Mouse (Mus musculus) layer of hippocampus, adult 11-12 months (tissue): Measurements from ENCODE around the gene Sertad3.
A peak's percentile ranks its signal among the peaks of the same experiment; 100 is the strongest.

Experiments
- DNase-seq: peaks from one replicate; pipeline ENCODE4 v3.0.0; 2022; ENCODE audit warnings: low spot score

Sertad3 gene

DNA sequence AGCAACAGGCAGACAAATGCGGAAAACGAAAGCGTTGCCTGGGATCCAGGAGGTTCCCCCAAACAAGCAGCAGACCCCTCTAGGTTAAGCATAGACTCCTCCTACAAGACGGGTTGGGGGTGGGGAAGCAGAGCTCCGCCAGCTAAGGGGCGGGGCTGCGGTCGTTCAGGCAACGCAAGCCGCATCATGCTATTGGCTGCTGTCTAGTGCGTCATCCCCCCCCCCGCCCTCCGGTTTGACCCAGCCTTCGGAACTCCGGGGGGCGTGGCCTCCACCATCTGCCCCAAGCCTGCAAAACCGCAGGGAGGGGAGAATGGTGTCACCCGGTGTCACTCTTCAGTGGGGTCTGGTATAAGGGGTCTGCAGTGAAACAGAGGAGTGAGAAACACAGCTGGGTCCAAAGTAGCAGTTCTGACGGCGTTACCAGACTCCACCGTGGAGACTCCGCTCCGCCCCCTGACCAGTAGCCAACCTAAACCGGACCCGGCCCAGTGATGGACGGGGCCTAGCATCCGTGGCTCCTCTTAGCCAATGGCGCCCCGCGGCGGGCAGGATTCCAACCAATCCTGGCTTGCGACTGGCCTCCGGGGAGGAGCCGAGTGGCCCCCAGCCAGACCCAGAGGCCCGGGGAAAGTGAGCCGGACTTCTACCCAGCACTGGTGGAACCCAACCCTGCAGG, at the start of gene Sertad3:
Gene Sertad3 (plus strand): TSS at position 613 of the 679 bp plus-strand sequence.
- peak; percentile 99 for DNase-seq

DNA sequence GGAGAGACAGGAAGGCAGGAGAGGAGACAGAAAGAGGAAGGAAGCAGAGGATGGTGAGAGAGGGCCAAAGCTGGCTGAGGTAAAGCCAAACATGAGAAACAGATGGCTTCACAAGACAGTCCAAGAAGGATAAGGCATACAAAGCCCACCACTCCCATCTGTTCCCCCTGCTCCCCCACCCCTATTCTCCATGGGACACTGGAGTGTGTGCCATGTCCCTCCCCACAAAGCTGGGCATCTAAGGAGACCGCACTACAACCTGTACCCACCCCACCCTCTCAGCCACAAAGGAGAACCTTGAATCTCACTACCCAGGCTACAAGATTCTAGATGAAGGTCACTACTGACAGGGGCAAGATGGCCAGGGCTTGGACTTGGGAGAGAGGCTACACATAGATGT, 46.2 kb upstream of the Sertad3 start:
- no peak for DNase-seq

DNA sequence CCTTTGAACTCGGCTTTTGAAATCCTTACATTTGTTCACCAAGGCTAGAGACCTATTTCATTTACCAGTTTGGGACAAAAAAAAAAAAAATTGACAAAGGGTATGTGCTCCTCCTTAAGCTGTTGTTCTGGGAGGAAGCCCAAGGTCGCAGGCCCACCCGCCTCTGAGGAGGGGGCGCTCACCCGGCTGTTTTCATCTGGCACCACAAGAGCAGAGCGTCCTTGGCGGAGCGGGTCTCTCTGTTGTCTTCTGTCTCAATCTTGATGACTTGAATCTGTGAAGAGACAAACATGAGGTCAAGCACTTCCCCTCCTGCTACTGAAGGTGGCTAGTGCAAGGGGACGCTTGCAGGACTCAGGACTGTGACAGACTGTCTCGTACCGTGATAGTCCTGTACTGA, 45.6 kb upstream of the Sertad3 start:
- no peak for DNase-seq

DNA sequence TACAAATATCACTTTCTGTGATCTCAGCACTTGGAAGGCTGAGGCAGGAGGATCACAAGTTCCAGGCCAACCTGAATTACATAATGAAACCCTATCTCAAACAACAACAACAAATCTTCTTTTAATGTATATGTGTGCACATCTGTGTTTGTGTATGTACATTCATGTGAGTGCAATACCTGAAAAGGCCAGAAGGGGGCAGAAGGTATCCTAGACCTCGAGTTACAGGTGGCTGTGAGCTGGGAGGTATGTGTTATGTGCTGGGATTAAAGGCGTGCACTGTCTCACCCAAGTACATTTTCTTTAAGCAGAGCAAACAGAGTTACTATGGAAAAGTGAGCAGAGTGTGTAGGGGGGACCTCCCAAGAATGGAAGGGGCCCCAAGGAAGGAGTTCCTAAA, 44.4 kb upstream of the Sertad3 start:
- DNase-seq: no peak

DNA sequence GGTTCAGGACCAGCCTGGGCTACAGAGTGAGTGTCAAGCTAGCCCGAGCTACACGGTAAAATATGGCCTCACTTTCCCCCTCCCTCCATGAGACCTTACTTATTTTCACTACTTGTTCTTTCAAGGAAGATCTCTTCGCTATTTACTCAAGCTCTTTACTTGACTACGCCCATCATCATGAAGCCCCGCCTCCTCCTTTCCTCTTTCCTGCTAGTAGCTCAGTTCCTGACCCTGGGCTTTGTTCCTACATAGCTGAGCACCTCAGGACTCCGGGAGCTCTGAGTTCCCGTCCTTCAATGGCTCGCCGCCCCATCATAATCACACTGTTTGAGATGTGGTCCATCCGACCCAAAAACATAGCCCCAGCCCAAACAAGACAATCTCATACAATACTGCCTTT, 40.2 kb upstream of the Sertad3 start:
- no peak for DNase-seq

DNA sequence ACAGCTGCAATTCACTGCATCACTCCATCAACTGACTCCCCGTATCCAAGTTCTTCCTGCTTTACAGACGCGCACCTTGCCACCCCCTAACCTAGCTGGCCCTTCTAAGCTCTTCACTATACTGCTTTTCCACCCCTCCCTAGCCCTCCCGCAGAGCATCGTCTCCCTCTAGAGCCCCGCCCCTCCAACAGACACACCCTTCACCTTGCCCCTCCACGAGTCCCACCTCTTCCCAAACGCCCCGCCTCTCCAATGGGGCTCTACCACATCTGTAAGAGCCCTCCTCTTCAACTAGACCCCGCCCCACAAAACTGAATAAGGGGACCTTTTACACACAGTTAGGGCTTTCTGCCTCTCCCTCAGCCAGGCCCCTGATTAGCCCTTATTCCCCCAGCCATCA, 39.8 kb upstream of the Sertad3 start:
- DNase-seq: no peak

DNA sequence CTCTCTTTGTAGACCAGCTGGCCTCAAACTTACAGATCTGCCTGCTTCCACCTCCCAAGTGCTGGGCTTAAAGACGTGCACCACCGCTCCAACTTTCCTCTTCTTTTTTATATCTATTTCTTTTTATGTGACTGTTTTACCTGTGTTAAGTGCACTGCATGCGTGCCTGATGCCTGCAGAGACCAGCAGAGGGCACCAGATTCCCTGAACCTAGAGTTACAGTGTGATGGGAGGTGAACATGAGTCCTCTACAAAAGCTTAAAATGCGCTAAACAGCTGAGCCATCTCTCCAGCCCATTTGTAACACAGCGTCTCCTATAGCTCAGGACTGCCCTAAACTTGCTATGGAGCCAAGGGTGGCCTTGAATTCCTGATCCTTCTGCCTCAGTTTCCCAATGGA, 36.0 kb upstream of the Sertad3 start:
- no peak for DNase-seq

DNA sequence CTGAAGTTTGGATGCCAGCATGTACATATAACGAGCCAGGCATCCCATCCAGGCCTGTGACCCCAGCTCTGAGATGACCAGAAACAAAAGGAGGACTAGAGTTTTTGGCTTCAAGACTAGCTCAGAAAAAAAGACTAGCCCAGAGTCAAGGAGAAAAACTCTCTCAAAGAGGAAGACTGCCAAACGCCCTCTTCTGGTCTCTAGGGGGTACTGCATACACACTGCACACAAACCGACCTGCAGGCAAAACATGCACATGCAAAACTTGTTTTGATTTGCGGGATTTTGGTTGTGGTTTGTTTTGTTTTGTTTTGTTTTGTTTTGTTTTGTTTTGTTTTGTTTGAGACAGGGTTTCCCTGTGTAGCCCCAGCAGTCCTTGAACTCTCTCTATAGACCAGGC, 33.6 kb upstream of the Sertad3 start:
- no peak for DNase-seq

DNA sequence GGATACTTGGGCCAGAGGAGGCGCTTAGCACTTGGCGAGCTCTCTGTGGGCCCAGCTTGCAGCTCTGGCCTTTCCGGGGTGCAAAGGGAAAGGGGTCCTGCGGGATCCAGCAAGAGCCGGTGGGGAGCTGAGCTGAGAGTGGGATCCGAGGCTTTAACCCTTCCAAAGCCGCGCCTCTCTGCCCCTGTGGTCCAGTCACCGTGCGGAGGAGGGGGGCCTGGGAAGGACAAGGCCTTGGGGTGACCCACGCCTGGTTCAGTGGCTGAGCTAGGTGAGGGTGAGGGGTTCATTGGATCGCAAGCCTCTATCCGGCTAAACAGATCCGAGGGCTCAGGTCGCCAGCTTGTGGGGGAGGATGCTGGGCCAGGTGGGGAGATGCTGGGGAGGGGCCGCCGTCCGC, 27.5 kb upstream of the Sertad3 start:
- no peak for DNase-seq

DNA sequence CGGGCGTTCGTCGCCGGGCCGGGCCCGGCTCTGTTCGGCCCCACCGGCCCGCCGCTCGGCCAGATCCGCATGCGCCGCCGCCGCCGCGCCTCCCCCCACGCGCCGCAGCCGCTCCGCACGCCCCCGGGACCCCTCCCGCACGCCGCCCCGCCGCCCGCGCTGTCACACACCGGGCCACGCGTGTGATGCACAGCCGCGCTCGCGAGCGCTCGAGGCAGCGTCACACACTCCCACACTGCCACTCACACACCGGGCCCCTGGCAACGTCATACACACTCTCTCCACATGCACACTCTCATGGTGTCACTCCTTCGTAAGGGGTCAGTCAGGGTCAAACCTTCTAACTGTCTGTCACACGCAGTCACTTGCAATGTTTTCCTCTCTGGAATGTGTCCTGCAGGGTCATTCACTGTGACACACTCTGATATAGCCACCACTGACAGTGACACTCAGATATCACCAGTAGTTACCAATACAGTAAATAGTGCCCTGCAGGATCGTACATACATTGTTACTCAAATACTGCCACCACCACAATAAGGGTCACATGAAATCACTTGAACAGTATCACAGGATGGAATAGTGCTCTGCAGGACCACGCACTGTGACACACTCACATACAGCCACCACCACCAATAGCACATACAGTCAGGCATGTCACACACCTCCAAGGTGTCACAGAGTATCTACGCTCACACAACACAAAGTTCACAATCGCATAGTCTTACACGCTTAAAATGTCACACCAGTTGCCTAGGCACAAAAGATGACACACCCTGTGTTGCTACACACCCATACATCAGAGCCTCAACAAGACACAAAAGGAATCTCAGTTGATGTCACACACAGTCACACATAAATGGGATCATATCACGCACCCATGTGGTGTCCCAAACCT, 26.8 kb upstream of the Sertad3 start:
- DNase-seq: peak; percentile 66

DNA sequence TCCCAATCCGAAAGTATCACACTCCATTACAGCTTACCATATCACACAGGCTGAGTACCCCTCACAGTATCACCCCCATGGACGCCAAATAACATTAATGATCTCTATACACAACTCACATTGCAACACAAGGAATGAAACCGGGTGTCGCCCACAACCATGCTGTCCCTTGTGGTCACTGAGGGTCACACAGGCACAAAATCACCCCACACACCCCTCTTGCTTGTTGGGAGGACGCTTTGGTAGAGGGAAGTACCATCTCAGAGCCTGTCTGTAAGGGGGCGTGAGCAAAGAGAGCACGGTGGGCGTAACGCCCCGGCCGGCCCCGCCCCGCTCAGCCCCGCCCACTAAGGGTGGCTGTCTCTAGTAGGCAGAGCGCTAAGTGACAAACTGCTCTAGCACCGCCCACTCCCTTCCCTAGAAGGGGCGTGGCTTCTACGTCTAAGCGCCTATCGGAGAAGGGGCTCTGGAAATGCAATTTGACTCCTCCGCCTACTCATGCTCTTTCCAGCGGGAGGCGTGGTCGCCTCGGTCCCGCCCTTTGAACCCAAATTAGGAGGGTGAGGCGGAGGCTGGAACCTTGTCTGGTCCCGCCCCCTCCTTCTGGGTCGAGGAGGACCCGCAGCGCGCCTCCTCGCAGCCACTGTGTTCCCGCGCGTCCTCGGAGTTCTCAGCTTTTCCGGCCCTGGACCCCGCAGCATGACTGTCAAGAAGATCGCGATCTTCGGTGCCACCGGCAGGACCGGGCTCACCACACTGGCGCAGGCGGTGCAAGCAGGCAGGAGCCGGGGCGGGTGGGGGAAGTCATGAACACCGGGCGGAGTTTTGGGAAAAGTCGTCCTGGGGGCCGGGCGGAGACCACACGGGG, 25.9 kb upstream of the Sertad3 start, which contains the start of the genes Sptbn4 and Blvrb:
Gene Sptbn4 (minus strand): TSS at position 268 of the 868 bp plus-strand sequence.
Gene Blvrb (plus strand): TSS at position 560 of the 868 bp plus-strand sequence.
- peak; percentile 99 for DNase-seq

DNA sequence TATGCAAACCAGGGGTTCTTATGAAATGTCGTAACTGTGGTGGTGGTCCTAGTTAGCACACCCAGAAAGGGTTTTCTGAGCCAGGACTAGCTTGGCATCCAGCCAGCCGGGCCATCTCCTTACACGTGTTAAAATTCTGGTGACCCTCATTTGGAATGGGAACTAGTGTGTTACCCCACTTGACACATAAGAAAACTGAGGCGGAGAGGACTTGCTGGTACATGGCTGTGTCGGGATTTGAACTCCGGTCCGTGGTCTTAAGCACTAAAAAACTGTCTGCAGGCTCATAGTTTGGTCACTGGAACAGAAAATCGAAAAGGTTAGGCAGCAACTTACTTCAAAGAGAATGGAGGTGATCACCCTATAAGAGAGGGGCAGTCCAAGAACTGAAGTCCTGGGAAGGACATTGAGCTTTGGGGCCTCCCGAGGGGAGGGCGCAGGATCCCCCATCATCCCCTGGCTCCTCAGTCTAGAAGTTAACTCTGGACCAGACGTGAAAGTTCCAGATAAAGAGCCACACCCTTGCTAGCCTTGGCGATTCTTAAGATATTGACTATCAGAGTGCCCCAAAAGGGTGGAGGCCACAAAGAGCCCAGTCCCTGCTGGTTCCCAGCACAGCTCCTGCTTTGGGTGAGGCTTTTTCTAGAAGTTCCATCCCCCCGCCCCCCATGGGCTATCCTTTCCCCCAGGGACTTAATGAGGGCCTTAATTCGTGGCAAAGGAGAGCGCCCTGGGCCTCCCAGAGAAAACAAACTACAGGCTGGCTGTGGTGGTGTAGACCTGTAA, 25.0 kb upstream of the Sertad3 start:
- peak; percentile 50 for DNase-seq

DNA sequence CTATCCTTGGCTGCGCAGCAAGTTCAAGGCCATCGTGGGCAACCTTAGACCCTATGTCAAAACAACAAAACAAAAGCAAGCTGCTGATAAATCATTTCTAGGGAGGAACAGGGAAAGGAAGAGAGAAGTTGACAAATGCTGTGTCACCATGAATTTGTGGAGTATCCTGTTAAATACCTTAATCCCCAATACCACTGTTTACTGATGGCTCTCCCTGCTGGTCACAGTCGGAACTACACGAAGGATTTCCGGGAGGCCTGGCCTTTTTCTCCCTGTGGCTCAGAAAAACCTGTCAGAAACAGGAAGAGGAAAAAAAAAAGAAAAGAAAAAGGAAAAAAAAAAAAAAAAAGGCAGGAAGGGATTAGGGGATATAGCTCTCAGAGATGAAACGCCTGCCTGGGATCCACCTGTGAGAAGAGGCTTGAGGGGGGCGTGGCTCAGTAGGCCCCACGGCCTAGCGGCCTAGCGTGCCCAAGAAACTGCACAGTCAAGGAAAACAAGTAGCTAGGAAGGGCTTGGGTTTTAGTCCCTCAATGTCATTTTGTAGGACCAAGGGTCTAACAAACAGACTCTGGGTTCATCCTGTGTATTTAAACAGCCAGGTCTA, 24.2 kb upstream of the Sertad3 start:
- DNase-seq: peak; percentile 81

DNA sequence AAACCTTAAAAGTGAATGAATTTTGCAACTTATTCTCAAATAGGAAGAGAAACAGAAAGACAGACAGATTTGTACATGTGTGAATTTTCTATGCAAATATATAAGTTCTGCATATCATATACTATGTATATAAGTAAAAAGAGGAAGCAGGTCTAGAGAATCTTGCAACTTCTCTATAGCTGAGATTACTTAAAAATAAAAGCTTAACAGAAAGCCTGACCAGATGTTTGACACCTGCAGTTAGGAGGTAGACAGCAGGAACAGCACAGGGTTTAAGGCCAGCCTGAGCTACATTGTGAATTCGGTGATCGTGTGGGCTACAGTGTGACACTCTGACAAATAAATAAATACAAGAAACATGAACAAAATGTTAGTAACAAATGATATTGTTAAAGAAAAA, 22.2 kb upstream of the Sertad3 start:
- DNase-seq: no peak

DNA sequence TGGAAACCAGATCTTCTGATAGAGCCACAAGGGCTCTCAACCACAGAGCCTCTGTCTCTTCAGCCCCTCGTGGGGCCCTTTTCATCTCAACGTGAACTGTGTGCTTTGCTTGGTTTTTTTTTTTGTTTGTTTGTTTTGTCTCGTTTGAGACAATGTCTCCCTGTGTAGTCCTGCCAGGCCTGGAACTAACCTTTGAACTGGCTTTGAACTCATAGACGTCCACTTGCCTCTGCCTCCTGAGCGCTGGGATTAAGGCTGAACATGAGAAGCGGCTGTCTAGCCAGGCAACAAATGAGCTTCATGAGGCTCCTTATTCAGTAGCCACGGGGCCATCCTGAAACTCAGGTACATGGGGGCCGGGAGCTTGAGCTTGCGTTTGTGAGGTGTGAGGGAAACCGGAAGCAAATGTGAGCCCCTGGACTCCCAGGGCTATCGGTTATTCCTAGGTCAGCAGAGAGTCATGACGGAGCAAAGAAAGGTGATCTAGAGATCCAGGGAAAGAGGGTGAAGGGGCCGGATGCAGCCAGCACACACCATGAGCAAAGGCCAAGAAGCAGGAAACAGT, 21.3 kb upstream of the Sertad3 start:
- no peak for DNase-seq

DNA sequence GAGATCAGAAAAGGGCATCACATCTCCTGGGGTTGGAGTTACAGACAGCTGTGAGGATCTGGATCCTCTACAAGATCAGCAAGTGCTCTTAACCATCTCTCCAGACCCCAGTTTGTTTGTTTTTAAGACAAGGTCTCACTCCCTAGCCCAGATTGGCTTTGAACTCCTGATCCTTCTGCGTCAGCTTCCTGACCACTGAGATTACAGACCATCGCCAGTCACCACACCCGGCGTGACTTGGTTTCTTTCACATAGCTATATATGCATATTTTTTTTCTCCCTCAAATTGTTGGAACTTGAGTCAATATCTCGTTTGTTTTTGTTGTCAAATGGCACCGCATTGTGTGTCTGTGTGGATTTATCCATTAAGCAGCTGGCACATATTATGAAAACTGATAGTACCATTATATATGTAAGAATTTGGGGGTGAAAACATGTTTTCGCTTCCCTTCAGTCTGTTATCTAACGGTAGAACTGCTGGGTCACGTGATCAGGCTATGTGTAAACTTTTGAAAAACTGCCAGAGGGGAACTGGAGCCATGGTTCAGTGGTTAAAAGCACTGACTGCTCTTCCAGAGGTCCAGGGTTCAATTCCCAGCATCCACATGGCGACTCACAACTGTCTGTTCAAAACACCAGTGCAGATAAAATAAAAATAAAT, 19.0 kb upstream of the Sertad3 start:
- DNase-seq: no peak

DNA sequence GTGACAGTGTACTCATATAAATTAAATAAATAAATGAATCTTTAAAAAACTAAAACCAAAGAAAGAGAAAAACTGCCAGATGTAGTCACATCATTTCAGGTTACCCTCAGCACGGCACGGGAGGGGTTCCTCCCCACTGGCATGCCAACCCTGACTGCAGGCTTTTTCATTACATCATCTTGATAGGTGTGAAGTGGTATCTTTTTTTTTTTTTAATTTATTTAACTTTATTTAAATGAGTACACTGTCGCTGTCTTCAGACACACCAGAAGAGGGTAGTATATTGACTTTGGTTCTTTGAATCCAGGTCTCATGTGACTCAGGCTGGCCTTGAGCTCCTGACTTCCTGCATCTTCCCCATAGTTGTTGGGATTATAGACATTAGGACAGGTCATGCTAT, 18.3 kb upstream of the Sertad3 start:
- no peak for DNase-seq

DNA sequence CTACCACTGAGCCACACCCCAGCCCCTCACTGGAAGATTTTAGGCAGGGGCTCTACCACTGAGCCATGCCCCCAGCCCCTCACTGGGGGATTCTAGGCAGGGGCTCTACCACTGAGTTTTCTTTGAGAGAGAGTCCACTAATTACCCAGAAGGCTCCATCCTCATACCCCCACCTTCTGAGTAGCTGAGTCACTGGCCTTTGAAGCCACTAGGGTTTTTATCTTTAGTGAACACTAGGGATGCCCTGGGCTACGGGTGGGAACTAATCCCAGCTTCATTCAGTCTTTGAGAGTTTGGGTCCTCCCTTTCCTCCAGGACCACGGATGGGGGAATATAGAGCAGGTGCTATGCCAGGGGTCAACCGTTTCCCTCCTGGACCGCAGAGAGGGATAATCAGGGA, 15.0 kb upstream of the Sertad3 start:
- no peak for DNase-seq

DNA sequence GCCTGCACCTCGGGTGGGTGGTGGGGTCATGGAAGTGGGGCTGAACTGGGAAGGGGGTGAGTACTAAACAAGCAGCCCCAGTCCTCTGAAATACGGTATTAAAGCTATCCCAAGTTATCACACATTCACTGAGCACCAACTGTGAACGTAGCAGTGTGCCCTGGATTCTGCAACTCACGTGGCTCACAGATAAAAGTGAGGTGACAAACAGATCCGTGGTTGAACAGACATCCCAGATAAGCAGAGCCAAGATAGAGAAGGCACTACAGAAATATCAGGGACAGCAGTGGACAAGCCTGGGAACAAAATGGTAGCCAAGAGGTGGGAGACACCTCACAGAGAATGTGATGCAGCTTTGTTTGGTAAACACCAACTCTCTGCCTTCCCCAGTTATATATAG, 13.9 kb upstream of the Sertad3 start:
- no peak for DNase-seq

DNA sequence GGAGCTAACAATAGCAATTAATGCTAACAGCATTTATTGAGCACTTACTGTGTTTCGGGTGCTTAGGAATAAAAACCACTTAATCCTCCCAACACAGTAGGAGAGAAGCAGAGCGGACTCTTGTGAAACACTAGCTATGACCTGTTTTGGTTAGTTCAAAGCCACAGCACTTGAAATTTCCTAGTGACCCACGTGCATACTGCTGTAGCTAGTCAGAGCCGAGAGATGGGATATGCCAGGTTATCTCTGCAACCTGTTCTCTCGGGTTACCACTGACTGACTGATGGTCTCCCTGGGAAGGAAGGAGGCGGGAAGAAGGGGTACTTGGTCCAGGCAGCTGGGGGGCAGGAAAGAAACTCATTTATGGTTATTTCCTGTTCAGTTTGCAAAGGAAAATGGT, 13.1 kb upstream of the Sertad3 start:
- no peak for DNase-seq
